Mouse (Mus musculus) right cerebral cortex, postnatal 14 days (tissue): ENCODE results near the gene Tgm3.

Experiments used
- DNase-seq: peaks from one replicate; pipeline ENCODE4 v3.0.0; 2022

Gene Tgm3

DNA sequence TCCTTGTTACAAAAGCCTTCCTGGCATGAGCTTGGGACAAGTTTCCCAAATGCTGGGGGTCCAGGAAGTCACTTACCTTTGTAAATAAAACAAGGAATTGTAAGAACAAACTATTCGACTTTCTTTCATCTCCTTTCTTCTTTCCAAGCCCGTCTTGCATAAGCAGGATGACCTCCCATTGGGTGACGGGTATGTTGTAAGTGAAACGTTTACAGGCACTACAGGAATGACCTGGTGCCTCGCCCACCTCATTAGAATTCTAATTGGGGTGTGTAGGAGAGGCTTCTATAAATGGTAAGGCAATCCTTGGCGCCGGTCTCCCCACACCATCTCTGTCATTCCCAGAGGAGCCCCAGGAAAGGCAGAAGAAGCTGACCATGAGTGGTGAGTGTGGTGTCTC, at the start of gene Tgm3:
Gene Tgm3, plus strand, starts transcription at position 324 of the 400 bp plus-strand sequence.
- DNase-seq: no peak

DNA sequence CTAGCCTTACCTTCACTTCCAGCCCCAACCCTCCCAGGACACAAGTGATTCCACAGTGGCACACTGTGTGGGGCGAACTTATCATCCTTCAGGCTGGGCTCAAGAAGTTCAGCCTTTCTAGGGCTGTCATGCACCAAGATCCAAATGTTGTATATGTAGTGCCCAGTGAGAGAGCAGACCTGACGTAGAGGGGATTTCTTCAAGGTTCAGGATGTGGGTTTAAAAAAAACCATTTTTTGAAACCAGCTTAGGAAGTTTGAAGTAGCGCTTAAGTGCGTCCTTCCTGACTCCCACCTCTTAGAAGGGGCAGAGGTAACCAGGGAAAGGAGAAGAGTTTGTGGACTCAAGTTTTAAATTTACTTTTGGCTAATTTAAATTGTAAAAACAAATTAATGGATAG, 31.5 kb upstream of the Tgm3 start:
- no peak for DNase-seq

DNA sequence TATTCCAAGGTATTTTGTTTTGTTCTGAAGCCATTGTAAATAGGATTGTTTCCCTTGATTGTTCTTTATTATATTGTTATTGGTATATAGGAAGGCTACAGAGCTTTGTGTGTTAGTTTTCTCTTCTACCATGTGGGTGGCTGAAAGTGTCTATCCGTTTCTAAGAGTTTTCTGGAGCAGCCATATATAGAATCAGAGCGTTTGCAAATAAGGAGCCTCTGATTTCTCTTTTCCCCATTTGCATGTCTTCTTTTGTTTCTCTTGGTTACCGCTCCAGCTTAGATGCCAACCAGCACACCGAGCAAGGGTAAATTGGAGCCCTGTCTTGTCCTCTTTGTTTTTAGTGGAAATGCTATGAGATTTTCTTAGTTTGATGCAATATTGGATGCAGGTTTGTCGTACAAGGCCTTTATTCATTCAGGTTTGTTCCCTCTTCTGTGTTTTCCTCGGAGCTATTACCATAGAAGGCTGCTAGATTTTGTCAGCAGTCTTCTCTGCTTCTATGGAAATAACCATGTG, 24.6 kb upstream of the Tgm3 start:
- no peak for DNase-seq

DNA sequence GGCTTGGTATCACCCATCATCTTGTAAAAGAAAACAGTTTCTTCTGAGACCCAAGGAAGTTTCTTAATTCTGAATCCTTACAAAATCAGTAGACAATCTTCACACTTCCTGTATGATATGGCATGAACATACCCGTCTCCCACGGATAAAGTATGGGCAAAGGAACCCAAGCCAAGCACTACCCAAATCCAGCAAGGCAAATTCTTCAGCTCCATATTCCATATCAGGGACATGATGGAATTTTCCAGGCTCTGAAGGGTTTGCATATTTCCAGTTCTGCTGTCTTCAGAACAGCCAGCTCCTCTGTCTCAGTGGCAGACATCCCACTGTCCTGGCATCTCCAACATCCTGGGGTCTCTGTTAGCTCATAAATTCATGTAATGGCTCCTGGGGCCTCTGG, 22.5 kb upstream of the Tgm3 start:
- no peak for DNase-seq

DNA sequence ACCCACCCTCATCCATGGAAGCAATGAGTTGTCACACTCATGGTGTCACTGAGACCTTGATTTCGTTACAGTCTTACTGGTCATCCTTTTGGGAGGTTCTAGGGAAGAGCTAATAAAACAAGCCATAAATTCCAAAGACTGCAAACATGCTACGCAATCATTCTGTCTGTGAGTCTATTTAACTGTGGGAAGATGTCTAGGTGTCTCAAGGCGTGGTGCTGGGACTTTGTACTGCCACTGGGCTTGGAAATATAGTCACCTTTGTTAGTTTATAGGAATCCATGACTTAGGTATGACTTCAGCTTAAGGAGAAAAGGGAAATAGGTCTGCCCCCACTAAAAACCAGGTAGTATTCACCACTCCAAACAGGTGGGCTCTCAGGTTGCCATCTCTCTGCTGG, 17.7 kb upstream of the Tgm3 start:
- DNase-seq: no peak

DNA sequence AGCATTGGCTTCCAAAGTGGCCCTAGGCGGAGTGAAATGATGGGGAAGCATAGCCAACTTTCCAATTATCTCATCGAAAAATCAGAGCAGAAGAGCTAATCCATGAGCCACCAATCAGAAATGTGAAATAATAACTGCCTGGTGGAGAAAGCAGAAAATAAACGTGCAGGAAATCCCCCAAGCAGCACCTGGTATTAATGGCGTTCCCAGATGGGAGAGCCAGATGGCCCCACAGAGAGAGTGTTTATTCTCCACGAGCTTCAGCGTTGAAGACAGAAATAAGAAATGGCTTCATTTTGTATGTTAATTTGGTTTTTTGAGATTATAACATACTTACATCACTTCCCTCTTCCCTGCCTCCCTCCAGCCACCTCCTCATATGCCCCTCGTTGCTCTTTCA, 13.7 kb upstream of the Tgm3 start:
- DNase-seq: peak; percentile 49

DNA sequence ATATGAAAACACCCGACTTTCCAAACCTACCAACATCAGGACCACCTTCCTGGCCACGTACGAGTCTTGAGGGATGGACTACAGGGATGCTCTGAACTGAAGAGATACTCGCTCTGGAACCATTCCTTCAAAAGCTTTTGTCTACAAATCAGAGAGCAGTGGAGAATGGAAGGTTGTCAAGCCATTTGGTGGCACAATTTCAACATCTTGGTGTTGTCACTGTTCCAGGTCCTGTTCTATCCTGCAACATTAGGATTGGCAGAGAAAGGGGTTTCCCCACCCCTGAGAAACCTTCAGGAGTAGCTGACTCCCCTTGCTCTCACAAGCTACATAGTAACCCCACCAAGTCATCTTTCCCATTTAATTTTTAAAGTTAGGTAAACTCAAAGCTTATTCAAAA, 12.9 kb upstream of the Tgm3 start:
- no peak for DNase-seq

DNA sequence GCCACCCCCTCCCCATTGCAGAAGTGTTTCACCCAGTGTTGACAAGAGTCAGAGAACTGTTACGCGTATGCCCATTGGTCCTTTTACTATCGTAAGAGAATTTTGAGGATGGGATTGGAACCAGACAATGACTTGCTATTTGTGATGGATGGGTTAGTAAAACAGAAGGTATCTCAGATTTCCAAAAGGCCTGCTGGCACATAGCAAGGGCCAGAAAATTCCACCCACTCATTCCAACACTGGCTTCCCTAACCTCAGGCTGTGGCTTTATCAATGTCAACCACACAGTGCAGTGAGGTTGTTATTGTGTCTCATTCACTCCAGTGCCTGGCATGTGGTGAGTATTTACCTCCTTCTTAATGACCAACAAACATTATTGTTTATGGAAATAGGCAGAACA, 11.5 kb upstream of the Tgm3 start:
- no peak for DNase-seq

DNA sequence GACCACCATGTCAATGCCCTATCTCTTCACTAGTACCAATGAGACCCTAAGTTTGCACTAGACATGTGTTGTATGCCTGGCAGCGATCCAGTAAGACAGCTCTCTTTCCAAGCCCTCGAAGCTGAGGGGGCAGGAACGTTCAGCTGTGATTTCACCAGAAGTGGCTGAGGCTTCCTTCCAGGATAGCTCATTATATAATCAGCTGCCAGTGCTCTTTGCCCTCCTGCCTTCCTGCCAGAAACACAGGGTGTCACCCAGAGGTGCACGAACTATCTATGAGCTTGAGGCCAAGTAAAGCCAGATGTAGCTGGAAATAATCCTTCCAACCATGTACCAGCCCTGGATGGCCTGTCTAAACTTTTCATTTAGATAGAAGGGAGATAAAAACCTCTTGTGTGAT, 8.1 kb upstream of the Tgm3 start:
- peak; percentile 20 for DNase-seq

DNA sequence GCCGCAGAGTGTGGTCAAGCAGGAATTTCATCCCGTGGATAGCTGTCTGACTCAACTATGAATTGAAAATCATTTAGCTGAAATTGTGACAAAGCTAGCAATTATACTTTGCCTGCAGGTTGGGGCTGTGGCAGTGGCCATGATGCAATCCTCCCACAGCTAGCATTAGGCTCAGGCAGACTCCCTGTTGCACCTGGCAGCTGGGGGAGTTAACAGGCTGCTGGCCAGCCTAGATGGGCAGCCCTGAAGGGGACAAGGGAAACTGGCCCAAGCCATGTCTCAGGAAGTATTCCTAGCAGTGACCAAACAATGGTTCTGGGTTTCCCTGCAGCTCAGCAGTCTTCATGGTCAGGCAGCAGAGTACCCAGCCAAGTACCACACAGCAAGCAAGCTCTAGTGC, 2.8 kb upstream of the Tgm3 start:
- DNase-seq: no peak

DNA sequence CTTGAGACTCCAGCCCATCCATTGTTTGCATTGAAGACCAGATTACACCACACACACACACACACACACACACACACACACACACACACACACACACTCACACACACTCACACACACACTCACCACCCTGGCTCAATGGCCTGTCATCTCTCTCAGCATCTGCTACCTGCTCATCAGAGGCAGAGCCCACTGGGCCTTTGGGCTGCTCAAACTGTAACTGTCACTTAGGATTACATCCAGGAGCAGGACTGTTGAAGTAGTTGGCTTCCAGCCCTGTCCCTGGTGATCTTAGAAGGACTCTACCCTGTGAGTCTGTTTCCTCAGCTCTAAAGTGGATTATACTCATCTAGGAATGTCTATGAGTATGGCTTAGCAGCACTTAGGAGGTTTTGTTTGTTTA, 1.5 kb downstream of the Tgm3 start:
- DNase-seq: no peak

DNA sequence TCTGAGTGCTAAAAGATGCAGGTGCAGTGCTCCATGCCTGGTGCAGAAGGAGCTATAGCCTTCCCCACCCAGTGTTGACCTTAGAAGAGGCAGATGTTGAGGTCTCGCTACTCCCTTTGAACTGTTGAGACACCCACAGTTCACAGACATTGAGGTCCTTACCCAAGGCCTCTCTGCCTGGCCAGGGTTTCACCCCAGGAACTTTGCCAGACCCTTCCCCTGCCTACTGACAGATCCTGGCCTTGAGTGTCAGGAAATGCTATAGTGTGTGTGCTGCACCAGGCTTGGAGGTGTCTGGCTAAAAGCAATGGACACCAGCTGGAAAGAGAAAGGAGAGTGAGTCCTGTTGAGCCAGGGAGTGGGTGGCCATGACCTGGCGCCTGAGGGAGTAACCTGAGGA, 3.0 kb downstream of the Tgm3 start:
- DNase-seq: no peak

DNA sequence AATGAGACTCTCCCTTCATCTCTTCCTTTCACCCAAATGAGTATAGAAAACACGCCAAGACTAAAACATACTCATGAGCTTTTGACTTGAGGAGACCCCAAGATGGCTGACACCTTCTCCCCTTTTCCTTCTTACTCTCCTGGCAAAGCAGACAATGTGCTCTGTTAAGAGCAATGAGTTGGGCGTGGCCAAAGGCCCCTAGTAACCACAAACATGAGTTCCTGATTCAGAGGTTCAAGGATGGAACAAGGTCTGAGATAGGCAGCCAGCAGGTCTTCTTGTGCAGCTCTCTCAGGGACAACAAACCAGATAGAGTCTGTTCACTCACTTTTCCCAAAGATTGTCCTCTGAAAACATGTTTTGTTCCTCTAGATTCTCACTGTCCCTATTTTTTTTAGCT, 5.9 kb downstream of the Tgm3 start:
- no peak for DNase-seq

DNA sequence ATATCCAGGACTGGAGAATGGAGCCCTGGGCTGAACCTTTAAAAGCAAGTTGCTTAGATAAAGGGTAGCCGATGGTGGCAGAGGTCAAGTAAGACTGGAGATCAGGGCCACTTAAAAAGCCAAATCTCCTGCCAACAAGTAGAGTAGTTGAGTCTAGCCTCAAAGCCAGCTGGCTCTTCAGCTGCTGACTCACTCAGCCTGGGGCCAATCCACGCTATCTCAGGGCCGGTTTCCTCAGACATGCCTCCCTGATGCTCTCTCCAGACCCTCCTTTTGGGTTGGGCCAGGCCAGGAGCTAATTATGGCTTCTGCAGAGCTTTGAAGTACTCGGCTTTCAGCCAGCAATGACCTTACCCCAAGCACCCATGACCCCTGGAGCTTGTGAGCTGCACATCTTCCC, 15.7 kb downstream of the Tgm3 start:
- DNase-seq: no peak

DNA sequence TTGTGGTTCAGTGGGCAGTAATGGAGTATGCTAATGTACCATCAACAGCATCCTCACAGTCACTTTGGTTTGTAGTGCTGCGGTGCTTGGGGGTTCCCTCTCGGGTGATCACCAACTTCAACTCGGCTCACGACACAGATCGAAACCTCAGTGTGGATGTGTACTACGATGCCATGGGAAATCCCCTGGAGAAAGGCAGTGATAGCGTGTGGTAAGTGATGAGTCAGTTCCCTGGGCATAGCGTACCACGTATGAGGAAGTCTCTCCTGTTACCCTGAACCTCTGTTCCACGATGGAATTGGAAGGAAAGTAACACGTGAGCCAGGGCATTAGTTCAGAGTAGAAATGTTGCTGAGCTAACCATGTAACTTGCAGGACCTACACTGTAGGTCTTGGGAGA, 17.7 kb downstream of the Tgm3 start:
- DNase-seq: no peak

DNA sequence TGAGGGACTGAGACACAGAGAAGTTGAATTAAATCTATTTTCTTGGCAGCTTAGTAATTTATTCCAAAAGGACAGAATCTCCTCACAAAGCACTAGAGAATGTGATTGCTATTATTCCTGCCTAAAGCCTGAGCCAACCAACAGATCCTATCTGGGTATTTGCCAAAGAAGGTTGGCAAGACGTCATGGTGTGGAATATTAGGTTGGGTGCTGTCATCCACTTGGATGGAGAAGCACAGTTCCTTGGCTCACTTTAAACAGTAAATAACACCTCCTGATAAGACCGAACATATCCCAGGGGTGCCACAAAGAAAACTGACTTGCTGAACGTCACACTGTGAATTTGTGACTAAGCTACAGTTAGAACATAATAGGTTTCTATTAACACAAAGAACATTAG, 20.5 kb downstream of the Tgm3 start:
- DNase-seq: no peak

DNA sequence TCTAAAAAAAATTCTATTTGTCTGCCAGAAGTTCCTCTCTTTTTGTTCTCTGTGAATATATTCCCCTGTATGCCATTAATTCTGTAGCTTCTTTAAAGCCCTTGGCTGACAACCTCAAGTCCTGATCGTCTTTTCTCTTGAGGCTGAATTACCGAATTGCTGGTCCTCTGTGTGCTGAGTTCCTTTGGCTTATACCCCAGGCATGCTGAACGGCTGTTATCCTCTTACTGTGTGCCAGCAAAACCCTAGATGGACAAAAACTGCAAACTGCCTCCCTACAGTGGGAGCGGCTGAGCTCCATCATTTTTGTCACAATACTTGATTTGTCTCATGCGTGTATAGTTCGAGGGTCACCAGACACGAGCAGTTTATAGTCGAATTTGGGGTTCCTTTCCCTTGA, 24.7 kb downstream of the Tgm3 start:
- no peak for DNase-seq

DNA sequence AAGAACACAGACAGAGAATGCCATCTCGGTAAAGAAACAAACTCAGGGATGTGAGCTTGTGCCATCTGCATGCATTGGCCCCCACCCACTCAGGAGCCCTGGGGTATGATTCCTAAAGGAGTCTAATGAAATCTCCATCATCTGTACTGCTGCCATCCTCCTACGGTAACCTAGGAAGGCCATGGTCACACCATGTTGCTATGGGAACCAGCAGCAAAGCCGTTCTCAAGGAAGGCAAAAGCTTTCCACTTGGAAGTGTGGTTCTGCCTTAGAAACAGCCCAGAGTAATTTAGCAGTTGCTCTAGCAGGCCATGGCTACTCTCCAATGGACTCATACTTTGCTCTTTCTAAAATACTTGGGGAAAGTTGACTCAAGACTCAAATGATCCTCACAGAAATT, 26.8 kb downstream of the Tgm3 start:
- no peak for DNase-seq

DNA sequence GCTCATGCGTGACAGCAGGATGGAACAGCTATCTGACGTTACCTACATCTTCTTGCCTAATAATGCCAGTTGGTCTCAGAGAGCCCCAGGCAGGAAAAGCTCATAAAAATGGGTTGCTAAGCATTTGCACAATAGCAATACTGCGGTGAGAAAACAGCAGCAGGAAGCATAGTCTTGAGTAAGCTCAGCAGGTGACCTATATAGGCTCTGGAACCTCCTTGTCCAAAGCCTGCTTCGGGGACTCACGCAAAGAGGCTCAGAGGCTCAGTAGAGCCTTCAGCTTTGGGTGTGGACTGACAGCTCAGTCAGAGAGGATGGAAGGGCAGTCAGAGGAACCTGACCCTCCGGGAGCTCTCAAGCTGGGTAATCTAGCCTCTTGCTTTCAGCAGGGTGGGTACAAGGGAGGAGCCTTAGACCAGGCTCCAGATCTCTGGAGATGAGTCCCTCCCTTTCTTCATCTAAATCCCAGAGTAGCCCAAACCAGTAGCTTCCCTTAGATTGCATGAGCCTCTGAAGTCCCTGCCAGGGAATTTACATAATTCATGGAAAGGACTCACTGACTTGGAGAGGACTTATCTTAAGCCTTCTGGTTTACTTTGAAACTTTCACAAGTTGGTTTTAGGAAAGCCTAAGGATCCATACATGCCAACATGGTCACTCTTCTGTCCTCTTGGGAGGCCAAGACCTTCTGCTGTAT, 28.2 kb downstream of the Tgm3 start:
- no peak for DNase-seq

DNA sequence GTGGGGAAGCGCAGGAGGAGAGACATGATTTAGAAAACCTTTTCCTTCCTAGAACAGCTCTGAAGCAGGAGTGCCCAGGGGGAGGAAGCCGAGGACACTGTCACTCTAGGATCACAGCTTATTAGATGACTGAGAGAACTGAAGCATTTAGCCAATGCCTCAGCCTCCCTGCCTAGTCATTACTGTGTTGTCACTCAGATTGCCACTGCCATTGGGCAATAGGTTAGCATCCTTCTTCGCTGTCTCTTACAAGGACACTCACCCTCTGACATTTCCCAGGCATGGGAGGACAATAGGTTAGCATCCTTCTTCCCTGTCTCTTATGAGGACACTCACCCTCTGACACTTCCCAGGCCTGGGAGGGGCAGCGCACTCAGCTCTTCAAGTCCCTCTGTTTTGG, 31.7 kb downstream of the Tgm3 start:
- DNase-seq: no peak

DNA sequence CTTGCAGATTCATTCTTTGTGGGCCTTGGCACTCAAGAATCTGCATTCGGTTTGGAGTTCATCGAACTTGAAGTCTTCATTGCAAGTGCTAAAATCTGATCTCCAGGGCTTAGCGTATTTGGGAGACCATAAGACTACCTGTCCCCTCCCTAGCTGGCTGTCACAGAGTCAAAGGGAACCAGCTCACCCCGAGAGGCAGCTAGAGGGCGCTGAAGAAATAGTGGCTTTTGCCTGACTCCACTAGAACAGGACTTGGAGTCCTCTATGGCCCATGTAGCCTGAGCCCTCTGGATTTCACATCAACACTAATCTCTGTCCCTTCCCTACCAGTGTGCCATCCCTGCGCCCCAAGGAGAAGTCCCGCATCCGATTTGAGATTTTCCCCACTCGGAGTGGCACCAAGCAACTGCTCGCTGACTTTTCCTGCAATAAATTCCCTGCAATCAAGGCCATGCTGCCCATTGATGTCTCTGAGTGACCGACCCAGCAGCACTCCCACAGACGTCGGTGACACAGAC, 35.8 kb downstream of the Tgm3 start:
- no peak for DNase-seq

DNA sequence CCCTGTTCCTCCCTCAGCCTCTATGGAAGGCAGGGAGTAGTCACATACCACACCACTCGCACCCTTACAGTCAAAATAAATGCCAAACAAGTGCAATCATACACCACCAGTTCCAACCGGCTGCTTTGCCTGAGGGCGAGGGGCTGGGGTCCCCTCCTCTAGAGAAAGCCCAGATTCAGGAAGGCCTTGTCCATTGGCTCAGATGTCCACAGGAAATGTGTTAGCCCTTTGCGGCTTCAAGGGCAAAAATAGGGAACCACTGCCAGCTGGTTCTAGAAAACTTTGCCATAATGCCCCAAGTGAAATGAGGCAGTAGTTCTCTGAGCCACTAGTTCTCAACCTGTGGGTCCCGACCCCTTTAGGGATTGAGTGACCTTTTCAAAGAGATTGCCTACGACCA, 36.6 kb downstream of the Tgm3 start:
- no peak for DNase-seq

DNA sequence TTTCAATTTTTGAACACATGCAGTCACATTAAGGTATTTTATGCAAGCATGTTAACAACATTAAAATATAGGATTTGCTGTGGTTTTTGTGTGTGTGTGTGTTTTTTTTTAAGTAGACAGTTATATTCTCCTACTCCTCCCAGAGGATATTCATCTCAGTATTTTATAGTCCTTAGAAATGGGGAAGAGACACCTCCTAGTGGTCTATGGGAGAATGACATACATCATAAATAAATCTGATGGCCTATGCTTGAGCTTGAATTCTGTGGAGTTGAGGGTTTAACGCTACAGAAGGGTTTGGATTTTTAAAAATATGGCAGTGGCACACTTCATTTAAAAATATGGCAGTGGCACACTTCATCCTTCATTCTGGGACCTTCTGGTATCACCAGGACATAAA, 46.0 kb downstream of the Tgm3 start:
- no peak for DNase-seq

DNA sequence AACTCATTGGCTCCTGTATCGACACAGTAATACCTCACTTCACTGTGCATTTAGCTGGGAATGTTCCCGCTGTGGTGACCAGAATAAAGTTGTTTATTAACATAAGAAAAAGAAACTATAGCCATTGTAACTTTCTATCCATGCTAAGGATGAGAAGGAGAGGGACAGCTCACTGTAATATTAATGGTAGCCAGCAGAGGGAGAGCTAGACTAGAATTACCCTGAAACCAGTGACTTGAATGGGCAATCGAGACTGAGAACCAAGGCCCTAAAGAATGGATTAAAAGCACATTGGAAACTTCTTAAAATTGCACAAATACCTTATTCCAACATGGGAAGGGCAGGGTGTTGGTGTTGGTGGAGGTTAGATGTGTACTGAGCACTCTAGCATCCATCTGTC, 56.1 kb downstream of the Tgm3 start:
- DNase-seq: peak; percentile 18

DNA sequence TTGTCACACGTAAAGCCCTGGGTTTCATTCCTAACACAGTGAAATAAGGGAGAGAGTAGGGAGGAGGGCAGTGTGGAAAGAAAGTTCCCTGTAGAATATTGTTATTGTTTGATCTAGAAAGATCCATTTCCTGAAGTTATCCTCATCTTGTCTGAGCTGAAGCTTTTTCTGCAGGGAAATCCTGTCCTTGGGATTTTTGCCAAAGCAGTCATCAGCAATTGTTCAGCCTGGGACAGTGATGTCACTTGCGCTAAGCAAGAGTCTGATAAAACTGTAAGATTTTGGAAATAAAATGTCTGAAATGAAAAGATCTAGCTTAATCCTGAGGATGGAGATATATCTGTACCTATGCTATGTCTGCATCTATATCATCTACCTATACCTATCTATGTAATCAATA, 58.2 kb downstream of the Tgm3 start:
- DNase-seq: no peak
